8 mouse cellular contexts compared by ENCODE assay signal in the genomic region with DNA sequence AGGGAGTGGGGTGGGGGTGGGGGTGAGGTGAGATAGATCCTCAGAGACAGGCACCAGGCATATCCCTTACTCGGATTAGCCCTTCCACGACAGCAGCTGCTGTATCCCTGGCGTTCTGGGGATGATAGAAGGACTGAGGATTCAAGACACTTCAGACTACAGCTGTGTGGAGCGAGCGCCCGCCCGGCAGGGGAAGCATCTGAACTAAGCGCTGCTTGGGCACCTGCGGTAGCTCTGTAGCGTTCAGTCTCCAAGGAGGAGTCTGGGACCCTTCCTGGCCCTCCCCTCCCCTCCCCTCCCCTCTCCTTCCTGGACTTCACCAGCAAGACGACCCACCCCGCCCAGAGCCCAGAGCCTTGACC. TPM values are rescaled to one million over a fixed set of nuclear protein-coding genes. Genes with fewer than 3 reads are reported as not detected.
A peak's percentile ranks its signal among the peaks of the same experiment; 100 is the strongest.
DNase-seq lines count a peak whose midpoint lies in the region; ATAC-seq and TF ChIP-seq lines count a peak whose summit lies in the region.

No protein-coding gene starts in this region.

- H3K4me1 ChIP-seq in testis, adult 2 months (ENCODE audit: control insufficient read depth, insufficient read depth, low read length): peaks cover 4% of the 10 kb centered on the region
- H3K4me1 ChIP-seq in limb, embryonic 13.5 days: peaks cover 20% of the 10 kb centered on the region
- peaks cover 13% of the 10 kb centered on the region for H3K4me1 ChIP-seq in stomach, embryonic 14.5 days (ENCODE audit: control insufficient read depth, insufficient read depth, low read length)

- ATAC-seq in limb, embryonic 13.5 days (ENCODE audit: low FRiP score, low read depth): peak; percentile 51; the same call in 1 of the 2 replicates
- peak; percentile 6; the same call in 1 of the 2 replicates for ATAC-seq in stomach, embryonic 14.5 days (ENCODE audit: insufficient number of reproducible peaks, insufficient read depth, low FRiP score, low read depth)

- H3K9me3 ChIP-seq in limb, embryonic 13.5 days: no peaks in the 10 kb centered on the region
- H3K9me3 ChIP-seq in stomach, embryonic 14.5 days (ENCODE audit: control insufficient read depth, low read depth, low read length): no peaks in the 10 kb centered on the region

- no peaks in the 10 kb centered on the region for H3K36me3 ChIP-seq in testis, adult 2 months (ENCODE audit: control insufficient read depth, insufficient read depth, low read length)
- no peaks in the 10 kb centered on the region for H3K36me3 ChIP-seq in limb, embryonic 13.5 days
- no peaks in the 10 kb centered on the region for H3K36me3 ChIP-seq in stomach, embryonic 14.5 days (ENCODE audit: control insufficient read depth, insufficient read depth, low read length)

- no peak for TF ChIP-seq POLR2A in testis, adult 2 months (IDR thresholded peaks at IDR 0.05; ENCODE audit: control insufficient read depth, low read depth, low read length)

- WGBS in limb, embryonic 13.5 days: 3% methylated on average over 12 of the region's 12 CpGs
- WGBS in stomach, embryonic 14.5 days: 0% methylated on average over 11 of the region's 12 CpGs

- no peak for TF ChIP-seq CTCF in testis, adult 2 months (IDR thresholded peaks at IDR 0.05; ENCODE audit: control insufficient read depth, insufficient read depth, insufficient replicate concordance, low read depth, low read length)

- H3K4me2 ChIP-seq in limb, embryonic 13.5 days (replicated peaks): peak overlapping the region; percentile 83
- peak overlapping the region; percentile 91 for H3K4me2 ChIP-seq in stomach, embryonic 14.5 days (replicated peaks; ENCODE audit: low read depth, low read length)

- no peaks in the 10 kb centered on the region for H3K27me3 ChIP-seq in testis, adult 2 months (ENCODE audit: control insufficient read depth, insufficient read depth, low read length)
- peaks cover 49% of the 10 kb centered on the region for H3K27me3 ChIP-seq in limb, embryonic 13.5 days
- H3K27me3 ChIP-seq in stomach, embryonic 14.5 days (ENCODE audit: control insufficient read depth, insufficient read depth, low read length): 0 out of 2 replicates have a peak, but pooled peaks cover 2% of the 10 kb centered on the region

- no peak overlapping the region for H3K27ac ChIP-seq in testis, adult 2 months (ENCODE audit: control insufficient read depth, insufficient read depth, low read depth, low read length)
- no peak overlapping the region for H3K27ac ChIP-seq in limb, embryonic 13.5 days
- no peak overlapping the region for H3K27ac ChIP-seq in stomach, embryonic 14.5 days (ENCODE audit: low read length)

- peak overlapping the region; percentile 0; the same call in 1 of the 2 replicates for H3K4me3 ChIP-seq in testis, adult 2 months (ENCODE audit: control insufficient read depth, low read depth, low read length)
- peak overlapping the region; percentile 44 for H3K4me3 ChIP-seq in limb, embryonic 13.5 days
- H3K4me3 ChIP-seq in stomach, embryonic 14.5 days (ENCODE audit: low read depth, low read length): peak overlapping the region; percentile 35

- peak overlapping the region; percentile 56; the same call in 1 of the 2 replicates for H3K9ac ChIP-seq in limb, embryonic 13.5 days
- H3K9ac ChIP-seq in stomach, embryonic 14.5 days (replicated peaks; ENCODE audit: low read depth, low read length): no peak overlapping the region

- peak; percentile 44 for DNase-seq in embryo, embryonic 10 days (ENCODE audit: low spot score)
- no peak for DNase-seq in embryo, embryonic 9.5 days (ENCODE audit: extremely low spot score)
- DNase-seq in testis, postnatal 14 days (ENCODE audit: low spot score): no peak
- DNase-seq in urinary bladder, postnatal 10 days (ENCODE audit: low spot score): no peak
- no peak for DNase-seq in urinary bladder, adult 18-20 months (ENCODE audit: low spot score in 2 of 2)

RNA-seq across cellular contexts. Expression of gene Rasgef1a, which starts 54.6 kb away (rescaled TPM):
- polyA plus RNA-seq in testis, adult 2 months (2012; rRNA removed): 0.02 and 0.05 TPM in 2 replicates
- polyA plus RNA-seq in limb, embryonic 13.5 days (2015; fragmentation: Nextera tagmentation; extraction: Ambion mirVana): 0.11 and 0.13 TPM in 2 replicates
- 0.14 and 0.21 TPM in 2 replicates for polyA plus RNA-seq in stomach, embryonic 14.5 days (2014; fragmentation: Nextera tagmentation; extraction: Ambion mirVana)
